Mouse (Mus musculus) left cerebral cortex, adult 18-20 months (tissue): ENCODE results near the gene Lrrc8c. TPM values are rescaled to one million over a fixed set of nuclear protein-coding genes. Genes with fewer than 3 reads are reported as not detected.

ENCODE experiments used
- DNase-seq, 2 experiments: peaks; one replicate each; pipeline ENCODE4 v3.0.0; 2021 to 2022; ENCODE audit warnings: low spot score in 2 of 2, mixed read lengths in 1 of 2
- total RNA-seq, 2 experiments: library from RNA; stranded (reverse); gene quantifications; 2 replicates each; pipeline ENCODE4 v1.2.3; 2021

The Lrrc8c gene
- total RNA-seq, 2 experiments from 2014 or later, result 30.7 to 31.0 TPM

DNA sequence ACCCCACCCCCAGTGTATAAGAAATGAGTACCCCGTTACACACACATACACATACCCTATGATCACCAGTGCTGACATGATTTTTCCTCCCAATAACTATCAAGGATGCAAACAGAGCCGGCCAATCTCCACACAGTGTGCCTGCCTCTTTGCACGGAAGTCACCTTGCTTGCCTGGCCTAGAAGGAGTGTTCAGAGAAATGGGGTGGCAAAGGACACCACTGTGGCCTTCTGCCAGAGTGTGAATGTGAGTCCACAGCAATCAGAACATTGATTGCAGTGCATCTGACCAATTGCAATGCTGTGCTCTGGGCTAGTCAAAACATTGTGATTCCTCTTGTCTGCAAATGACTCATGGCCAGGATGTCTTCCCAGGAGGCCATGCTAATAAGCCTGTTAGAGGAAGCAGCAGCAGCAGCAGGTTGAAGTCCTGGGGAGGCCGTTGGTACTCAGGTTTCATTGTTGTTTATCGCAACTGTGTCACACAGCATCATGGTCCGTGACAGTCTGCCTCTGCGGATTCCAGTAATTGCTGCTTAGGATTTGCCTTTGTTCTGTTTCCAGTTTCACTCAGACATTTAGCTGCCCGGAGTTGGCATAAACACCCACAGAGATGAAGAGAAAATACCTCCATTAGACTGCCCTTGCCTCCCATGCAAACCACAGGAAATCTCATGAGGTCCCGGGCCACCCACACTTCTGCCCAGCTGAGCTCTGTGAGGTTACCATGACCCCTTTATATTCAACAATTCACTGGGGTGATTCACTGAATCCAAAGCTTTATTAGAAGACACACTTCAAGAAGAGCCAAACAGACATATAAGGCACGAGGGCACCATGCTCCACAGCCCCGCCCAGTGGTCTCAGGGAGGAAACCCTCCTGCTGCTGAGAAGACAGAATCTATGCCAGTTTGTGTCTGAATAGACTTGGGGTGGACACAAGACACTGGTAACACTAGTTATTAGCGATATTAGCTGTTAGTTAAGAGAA lies 18.8 kb upstream of the Lrrc8c start:
- DNase-seq, result no peak

DNA sequence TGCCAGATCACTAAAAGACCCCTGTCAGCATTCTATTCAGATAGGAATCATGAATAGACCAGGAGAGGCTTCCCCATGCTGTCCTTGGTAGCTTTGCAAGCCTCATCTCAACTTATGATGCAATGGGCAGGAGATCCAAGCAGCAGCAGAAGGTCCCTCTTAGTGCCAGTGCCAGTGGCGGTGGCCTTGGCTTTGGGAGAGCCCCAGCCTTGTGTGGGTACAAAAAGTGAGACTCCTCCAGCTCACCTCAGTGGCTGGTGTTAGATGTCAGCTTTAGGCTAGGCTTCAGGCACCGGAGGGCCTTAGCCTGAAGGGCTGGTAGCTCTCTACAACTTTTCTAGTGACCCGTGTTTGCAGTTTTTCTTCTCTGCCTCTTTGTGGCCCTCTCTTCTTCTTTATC lies 18.1 kb upstream of the Lrrc8c start:
- no peak for DNase-seq

DNA sequence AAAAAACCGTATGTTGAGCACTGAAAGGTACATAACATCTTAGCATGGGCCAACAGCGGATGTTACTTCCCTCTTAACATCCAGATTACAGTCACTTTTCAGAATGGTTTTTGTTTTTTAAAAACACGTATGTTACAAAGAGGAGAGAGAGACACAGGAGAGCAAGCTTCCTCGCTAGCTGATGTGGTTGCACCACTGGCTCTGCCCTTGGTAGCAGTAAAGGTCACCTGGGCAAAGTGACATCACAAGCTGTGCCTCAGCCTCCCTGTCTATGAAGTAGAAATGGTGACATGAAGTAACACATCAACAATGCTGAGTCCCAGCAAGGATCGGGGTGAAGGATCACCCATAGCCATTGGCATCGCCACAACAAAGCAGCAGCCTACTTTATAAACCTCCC lies 10.4 kb upstream of the Lrrc8c start:
- no peak for DNase-seq

DNA sequence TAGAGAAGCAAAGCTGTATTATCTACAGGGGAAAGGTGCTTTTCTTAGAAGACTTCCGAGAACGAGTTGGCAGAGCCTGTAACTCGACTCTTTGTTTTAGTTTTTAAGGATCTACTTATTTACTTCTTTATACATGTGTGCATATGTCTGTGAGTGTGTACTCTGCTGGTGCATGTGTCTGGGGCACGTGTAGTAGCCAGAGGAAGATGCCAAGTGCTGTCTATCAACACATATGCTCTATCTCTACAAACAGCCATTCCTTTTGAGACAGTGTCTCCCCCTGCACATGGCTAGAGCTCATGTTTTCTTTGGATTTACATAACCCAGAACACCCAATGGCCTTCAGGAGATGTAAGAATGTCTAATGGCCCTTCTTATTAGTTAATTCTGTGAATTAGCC lies 6.9 kb upstream of the Lrrc8c start:
- no peak for DNase-seq

DNA sequence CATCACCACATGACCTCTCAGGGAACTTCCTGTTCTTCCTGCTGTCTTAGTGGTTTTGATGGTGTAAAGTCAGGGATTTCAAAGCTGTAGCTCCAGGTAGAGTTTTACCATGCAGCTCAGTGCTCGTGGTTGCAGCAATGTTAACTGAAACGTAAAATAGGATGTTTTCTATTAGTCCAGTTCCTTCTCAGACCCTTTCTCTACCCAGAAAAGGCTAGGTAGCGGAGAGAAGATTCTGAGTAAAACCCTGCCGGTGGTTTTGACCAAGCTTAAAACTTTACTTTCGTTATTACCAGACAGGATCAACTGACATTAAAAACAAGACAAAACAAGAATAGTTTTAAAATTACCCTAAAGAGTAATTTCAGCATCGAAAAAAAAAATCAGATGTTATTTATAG lies 3.7 kb upstream of the Lrrc8c start:
- DNase-seq, result no peak

DNA sequence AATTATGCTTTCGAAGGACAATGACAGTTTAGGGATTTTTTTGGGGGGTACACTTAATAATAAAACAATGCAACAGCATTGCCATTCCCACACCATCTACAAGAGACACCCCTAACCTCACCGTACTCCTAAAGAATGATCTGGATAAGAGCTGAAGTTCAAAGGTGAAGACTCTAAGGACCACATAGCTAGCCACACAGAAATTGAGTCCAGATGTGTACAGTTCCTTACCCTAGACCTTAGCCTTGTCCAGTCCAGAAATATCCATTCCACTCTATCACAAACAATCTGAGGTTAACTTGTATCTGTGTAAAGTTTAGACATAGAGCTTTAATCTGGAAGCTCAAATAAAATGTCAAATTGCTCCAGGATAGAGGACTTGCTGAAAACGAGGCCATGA lies 2.9 kb upstream of the Lrrc8c start:
- no peak for DNase-seq

DNA sequence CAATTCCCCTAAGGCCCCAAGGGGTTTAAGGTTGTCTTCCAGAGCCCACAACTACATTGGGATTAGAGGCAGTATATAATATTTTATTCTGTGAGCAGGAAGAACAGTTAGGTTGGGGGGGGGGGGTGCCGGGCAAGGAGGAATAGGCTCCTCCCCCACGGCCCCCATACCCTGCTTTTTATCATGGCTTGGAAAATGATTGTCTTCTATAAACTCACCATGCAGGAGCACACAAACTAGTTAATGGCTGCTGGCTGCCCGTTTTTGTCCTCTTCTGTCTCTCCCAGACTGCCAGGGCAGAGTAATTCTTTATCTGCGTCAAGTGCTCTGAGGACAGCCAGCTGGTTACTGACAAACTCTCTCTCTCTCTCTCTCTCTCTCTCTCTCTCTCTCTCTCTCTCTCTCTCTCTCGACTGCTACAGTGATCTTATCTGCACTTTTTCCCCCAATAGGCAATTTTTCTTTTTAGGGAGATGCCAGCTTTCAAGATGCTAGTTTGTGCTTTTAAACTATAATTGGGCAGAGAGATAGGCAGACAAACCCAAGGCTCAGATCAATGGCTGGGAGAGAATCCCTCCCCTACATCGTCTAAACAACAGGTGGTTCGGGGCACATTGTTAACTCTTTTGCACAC lies 1.1 kb upstream of the Lrrc8c start:
- no peak for DNase-seq

DNA sequence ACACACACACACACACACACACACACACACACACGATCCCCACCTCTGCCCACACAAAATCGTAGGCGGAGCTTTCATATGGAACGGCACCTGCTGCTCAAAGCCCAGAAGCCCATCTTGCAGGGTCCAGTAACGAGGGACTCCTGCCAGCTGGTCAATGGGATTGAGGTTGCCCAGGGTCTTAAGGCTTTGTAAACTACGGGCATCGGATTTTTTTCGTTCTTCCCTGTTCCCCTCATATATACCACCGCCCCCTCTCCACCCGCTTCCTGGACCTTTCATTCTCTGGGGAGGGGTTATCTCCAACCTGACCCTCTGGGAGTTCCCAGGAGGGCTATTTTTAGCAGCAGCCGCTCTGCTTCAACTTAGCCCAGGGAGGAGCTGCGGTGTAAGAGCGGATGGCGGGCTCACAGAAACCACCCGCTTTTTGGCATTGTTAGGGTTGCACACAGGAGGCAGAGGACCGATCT lies 527 bp upstream of the Lrrc8c start:
- peak; percentile 21 to 24 for DNase-seq

DNA sequence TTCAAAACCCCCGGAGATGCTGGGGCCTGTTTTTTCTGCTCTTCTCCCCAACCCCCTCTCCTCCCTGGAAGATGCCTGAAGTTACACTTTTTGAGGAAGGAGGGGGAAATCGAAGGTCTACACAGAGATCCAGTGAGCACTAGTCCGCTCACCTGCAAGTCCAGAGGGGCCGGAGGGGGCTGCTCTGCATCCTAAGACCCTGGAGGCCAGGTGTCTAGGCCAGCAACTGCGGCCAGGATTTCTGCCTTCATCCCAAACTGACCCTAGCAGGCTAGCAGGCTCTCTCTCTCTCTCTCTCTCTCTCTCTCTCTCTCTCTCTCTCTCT lies 750 bp downstream of the Lrrc8c start:
- DNase-seq, result no peak

DNA sequence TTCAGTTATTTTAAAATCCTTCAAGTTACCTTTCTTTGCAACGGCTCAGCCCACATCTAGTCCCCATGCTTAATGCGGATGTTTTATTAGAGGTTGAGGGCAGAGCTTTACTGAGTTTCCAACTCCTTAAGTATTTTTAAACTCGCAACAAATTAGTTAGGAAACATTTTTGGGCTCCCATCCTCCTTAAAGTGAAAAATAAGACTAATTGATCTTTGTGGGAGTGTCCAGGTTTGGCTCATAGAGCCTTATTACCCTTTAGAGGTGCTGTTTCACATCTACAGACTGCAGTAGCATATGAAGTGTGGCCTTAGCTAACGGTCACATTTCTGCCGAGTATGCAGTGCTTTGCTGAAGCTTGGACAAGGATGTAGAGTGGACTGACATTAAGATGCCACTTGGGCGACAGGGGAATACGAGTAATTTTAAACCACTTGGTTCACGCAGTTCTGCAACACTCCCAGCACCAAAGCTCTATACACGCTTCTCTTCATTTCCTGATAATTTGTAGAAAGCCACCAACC lies 1.3 kb downstream of the Lrrc8c start:
- DNase-seq, result no peak

DNA sequence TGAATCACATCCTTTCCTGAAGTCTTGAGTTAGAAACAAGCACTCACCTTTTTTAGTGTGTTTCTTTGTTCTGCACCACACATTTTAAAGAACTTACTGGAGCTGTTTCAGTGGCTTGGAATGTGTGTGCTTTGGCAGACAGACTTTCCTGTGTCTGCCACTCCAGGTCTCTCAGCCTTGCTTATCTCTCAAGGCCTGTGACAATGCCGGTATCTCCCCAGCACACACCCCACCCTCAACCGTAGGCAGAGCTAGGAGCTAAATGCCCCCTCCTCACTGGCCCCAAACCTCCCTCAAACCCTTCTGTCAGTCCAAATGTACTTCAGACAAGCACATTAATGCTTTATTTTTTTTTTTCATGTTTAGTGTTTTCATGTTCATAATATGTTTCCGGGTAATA lies 4.3 kb downstream of the Lrrc8c start:
- DNase-seq, result no peak

DNA sequence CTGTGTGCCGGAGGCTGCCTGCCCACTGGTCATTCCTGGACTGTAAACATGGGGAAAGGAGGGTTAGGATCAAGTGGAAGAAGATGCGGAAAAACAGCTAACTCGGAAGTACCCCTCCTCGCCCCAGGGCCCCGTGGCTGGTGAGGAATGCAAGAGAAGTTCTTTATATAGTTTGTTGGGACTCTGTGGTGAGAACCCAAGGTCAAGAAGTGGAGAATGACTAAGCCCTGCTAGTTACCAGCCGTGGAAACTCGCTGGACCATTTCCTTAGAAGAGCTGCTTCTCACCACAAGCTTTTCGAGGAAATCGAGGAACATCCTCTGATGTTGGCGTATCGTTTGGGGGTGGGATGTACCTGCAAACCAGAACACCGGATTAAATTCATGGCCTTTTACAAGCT lies 5.8 kb downstream of the Lrrc8c start:
- no peak for DNase-seq

DNA sequence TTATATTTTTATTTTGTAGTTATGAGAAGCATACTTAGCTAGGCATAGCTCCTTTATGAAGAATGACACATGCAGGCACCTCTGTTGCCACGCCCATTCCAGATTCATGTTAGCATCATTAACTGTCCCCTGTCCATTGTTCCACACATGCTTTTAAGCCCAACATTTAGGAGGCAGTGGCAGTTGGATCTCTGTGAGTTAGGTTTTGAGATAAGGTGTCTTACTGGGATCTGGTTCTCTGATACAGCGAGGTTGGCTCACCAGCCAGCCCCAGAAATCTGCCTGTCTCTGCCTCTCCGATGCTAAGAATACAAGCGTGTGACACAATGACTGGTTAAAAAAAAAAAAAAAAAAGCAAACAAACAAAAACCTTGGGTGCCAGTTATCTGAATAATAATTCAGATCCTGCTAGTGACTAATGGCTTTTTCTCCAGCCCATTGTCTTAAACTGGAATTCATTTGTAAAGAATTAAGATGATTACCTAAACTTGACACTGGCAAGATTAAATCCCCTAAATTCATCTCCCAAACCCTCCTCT lies 7.0 kb downstream of the Lrrc8c start:
- no peak for DNase-seq

DNA sequence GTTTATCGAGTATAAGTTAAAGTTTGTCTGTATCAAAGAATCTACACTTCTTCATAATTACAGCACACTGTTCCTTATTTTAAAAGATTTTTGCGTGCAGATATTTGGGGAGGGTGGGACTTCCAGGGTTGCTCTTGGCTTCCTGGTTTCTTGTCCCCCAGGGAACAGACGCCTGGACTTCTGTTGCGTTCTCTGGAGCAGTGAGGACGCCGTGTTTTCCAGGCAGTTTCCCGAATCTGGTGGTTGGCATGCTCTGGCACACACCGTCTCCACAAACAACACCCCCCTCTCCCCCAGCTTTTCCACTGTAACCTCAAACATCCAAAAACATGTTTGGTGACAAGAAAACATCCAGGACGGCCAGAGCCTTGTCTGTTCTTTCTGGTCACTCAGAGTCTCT lies 7.6 kb downstream of the Lrrc8c start:
- DNase-seq, result no peak

DNA sequence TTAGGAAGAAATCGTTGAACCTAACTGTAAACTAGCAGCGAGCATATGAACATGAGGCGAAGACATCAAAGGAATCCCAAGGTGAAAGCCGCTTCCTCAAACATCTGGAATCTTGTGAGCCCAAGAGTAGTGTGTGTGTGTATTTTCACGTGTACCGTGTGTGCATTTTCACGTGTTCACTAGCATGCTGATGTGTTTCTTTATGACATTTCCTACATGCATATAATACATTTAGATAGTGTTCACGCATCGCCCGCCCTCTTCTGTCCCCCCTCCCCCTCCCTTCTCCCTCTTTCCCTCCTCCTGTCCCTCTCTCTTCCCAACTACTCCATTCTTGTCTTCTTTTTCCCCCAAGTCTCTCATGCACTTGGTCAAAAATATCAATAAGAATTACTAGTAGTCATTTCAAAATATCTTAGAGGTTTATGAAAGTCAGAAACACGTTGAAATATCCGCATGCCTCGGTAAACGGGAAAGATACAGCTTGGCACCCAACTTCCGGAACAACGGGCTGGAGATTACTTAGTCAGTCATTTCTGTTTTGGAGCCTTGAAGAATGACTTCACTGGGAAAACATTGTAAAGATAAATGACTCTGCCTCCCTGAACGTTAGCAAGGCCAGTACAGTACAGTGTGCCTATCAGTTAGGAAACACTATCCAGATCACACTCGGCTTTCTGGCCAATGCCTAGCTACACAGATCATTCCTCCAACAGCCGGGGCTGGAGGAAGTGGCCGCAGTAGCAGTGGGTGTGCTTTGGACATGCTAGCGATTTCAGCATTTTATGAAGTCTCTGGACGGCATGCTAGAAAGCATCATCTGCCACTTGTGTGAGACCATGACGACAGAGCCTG lies 8.5 kb downstream of the Lrrc8c start:
- no peak for DNase-seq

DNA sequence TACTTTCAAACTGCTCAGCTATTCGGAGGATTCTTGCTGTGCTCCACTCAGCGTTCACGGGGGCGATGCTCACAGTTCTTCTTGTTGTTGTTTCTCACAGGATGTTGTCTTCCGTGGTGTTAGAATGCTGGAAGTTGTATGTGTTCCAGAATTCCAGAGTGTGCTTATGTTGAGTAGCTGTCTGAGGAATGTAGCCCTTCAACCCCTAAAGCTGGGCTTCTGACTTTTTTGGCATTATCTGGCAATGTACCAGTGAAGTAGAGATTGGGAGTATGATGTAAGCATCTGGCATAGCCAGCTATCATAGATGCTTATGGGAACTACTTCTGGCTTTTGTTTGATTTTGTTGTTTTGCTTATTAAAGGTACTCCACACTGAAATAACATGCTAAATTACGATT lies 11.4 kb downstream of the Lrrc8c start:
- no peak for DNase-seq

DNA sequence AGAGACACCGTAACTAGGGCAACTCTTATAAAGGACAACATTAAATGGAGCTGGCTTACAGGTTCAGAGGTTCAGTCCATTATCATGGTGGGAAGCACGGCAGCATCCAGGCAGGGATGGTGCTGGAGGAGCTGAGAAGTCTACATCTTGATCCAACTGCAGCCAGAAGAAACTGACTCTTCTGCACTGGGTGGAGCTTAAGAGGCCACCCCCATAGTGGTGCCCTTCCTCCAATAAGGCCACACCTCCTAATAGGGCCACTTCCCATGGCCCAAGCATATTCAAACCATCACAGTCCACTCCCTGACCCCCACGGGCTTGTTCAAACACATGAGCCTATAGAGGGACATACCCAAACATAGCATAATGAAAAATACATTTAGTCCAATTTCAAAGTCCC lies 16.0 kb downstream of the Lrrc8c start:
- DNase-seq, result no peak

DNA sequence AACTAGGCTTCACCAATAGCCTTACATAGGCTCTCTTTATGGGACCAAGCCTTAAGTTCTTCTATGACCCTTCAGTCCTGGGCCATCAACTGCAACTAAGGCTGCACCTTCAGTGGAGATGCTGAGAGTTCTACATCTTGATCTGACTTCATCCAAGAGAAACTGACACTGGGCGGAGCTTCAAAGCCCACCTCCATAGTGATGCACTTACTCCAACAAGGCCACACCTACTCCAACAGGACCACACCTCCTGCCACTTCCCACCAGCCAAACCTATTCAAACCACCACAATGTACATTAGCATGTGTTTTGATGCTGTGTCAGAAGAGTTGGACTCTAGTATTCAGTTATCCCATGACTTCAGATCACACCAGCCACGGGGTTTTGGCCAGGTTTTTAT lies 17.0 kb downstream of the Lrrc8c start:
- no peak for DNase-seq

DNA sequence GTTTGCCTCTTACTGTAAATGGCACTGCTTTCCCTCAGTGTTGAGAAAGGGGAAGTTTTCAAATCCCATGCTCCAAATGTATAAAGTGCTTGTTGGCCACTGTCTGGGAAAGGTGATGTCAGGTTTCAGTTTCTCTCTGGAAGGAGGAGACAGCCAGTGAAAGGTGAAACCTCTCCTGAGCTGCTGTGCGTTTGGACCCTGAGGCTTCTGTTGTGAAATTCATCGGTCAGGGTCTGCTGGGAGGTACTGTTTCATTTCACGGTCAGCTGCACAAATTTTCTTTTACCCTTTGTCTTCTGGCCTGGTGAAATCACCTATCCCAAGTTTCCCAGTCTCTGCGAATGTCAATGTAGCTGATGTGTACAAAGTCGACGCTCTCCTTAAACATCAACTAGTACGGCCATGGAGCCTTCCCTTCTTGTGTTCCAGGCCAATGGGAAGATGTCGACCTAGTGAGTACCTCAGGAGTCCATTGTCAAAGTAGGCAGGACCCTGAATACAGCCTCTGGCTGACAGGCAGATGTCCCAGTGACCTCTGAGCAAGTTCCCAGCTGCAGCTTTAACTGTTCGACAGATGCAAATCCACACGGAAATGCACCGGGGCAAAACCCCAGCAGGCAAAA lies 18.0 kb downstream of the Lrrc8c start:
- DNase-seq, result no peak

DNA sequence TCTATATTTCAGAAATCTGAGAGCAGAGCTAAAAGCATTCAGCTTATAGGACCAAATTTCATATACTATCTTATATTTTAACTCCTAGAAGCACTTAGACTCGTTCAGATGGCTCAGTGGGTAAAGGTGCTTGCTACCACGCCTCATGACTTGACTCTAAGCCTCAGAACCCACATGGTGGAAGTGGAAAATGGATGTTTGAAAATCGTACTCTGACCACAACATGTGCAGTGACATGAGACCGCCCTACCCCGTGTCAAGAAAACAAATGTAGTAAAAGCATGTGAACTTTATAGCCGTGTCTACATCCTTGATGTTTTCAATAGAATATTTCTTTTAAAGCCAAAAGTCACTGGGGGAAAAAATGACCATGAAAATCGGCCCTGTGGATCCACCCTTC lies 21.9 kb downstream of the Lrrc8c start:
- DNase-seq, result no peak

DNA sequence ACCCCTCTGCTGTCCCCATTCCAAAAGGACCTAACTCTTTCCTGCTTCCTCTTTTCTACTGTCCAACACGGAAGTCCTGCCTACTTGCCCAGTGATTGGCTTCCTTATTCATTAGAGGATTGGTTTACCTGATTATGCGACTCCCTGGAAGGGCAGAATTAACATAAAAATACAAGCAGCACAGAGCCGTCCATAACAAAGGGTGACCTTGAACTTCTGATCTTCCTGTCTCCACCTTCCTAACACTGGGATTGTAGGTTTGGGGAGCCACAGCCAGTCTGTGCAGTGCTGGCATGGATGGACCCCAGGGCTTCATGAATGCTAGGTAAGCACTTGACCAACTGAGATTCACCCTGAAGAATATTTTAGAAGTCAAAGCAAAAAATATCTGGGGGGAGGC lies 25.9 kb downstream of the Lrrc8c start:
- no peak for DNase-seq
